Mouse (Mus musculus) gastrocnemius, postnatal 10 days (tissue): ENCODE results near the gene Klrb1b. TPM values are rescaled to one million over a fixed set of nuclear protein-coding genes. Genes with fewer than 3 reads are reported as not detected.
"Not testable (repeated sequence)": the region's sequence is repeated elsewhere in the genome, so short reads cannot be mapped to it uniquely, and the experiment has no call there.

ENCODE experiments used
- DNase-seq: peaks from one replicate; pipeline ENCODE4 v3.0.0; 2021; ENCODE audit warnings: mixed read lengths
- total RNA-seq, 2 experiments: library from RNA; stranded (reverse); gene quantifications; 2 replicates each; pipeline ENCODE4 v1.2.3; 2021

Gene Klrb1b
- total RNA-seq, 2 experiments from 2014 or later, result not detected

GRCm38 (mm10) chr6:128840669-128841068 lies 14.5 kb upstream of the Klrb1b start:
- DNase-seq, result not testable (repeated sequence)

DNA sequence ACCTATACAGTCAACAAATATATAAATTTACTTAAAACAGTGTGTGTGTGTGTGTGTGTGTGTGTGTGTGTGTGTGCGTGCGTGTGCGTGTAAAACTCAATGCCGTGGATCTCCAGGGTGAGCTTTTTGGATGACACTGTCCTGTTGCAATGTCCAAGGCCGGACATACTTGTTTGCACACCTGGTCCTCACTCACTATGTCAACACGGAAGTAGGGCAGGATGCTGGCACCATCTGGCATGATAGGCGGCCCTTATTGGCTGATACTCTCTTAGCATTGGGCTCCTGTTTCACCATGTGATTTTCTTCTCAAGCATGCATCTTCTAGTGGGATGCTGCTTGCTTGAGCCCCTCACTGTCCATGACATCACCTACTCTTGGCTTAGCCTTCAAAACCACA lies 13.8 kb upstream of the Klrb1b start:
- no peak for DNase-seq

GRCm38 (mm10) chr6:128839266-128839771 lies 13.2 kb upstream of the Klrb1b start:
- peak; percentile 76 for DNase-seq

GRCm38 (mm10) chr6:128838342-128839265 lies 12.5 kb upstream of the Klrb1b start:
- peak; percentile 84 for DNase-seq

DNA sequence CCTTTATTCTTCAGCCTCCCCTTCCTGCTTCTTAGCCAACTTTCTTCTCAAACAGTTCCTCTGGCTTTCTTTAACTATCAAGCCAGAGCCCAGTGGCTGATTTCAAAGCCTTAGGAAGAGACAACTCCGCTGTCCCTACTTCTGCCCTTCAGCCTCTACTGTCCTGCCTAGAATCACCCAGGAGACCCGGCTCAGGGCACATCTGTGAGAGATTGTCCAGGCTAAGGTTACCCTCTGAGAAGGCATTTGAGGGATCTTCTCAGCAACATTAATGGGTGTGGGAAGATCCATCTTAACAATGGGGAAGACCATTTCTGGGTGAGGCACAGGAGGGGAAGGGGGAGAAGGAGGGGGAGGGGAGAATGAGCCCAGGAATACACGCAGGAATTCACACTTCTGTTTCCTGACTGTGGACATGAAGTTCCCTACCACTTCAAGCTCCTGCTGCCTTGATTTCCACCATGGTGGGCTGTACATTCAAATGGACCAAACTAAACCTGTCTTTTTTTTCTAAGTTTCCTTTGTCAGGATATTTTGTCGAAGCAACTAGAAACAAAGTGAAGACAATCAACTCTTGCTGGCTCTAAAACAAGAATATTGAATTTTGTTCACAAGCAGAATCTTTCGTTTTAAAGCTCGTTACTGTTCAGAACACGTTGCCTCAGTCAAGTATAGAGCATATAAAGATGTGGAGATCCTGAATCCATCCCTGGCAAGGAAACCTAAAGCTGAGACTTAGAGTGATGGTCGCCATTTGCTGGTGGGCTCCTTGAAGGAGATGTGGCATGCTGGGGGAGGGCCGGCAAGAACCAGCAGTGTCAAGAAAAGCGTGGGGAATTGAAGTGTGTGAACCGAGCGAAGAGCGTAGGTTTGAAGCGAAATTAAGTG lies 11.6 kb upstream of the Klrb1b start:
- DNase-seq, result no peak

- no peak for DNase-seq
Measured at GRCm38 (mm10) chr6:128836955-128837334, 10.8 kb upstream of the Klrb1b start.

- no peak for DNase-seq
Measured at GRCm38 (mm10) chr6:128836191-128836954, 10.2 kb upstream of the Klrb1b start.

GRCm38 (mm10) chr6:128835571-128835970 lies 9.4 kb upstream of the Klrb1b start:
- DNase-seq, result no peak

DNA sequence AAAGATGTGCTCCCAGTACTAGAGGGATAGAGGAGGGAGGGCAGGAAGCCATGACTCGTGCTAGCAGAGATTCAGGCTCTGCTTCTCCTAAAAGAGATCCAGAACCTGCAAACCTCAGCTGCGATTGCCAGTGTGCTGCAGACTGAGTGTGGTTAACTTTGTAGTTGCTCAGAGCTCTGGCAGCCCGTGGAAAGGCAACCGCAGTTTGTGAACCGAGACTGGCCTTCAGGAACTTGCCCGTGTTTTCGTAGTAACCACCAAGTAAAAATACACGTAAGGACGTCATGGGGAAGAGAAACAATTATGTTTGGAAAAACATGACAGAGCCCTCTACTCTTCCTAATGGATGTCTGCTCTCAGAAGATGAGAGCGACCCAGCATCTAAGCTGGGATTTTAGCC lies 6.9 kb upstream of the Klrb1b start:
- no peak for DNase-seq

DNA sequence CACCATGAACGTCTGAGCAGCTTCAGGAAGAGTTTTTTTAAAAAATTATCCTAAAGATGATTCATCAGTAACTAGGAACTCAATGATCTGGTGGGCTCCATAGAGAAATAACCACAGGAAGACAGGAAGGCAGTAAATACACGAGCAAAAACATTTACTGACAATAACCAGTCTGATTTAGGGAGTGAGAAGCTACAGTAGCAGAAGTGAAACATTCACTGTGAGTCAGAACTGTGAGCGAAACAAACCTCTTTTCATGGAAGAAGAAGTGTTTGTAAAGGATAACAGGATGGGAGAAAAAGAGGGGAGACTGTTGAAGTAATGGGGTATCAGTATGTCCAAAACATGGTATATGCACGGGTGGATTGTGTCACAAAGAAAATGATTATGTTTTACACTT lies 3.7 kb upstream of the Klrb1b start:
- no peak for DNase-seq

- no peak for DNase-seq
Measured at GRCm38 (mm10) chr6:128826781-128827180, 650 bp upstream of the Klrb1b start.

DNA sequence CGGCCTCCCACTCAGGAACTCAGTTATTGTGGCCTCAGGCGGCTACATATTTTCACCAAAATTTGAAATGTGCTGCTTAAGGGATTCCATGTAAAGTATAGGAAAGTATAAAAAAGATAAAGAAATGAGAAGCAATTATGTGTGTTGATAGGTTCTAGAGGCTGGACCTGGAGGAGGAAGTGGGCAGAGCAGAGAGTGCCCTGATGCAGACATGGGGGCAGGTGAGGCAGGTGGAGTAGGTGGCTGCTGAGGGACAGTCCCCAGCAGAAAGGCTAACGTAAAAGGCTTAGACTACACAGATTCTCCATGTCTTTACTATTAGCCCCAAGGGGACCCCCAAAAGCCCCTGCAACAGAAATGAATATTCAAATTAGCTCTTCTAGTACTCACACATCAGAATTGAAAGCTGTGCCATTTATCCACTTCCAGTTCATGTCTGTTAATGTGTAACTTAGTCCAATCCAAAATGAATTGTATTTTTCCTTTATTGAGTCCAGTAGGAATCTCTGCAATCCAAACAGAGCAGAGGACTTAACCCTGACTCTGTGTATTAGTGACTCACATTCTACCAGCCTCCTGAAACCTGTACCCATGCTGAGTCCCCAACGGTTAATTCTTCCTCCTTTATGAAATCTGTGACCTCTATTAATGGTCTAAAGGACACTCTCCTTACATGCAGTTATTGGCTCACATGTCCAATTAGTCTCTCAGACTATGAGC lies 7.9 kb downstream of the Klrb1b start:
- no peak for DNase-seq

GRCm38 (mm10) chr6:128808532-128808931 lies 17.6 kb downstream of the Klrb1b start:
- no peak for DNase-seq

GRCm38 (mm10) chr6:128807021-128807420 lies 19.1 kb downstream of the Klrb1b start:
- DNase-seq, result no peak

GRCm38 (mm10) chr6:128804823-128805640 lies 21.1 kb downstream of the Klrb1b start:
- peak; percentile 61 for DNase-seq

- peak; percentile 97 for DNase-seq
Measured at GRCm38 (mm10) chr6:128802999-128803857, 22.9 kb downstream of the Klrb1b start.

DNA sequence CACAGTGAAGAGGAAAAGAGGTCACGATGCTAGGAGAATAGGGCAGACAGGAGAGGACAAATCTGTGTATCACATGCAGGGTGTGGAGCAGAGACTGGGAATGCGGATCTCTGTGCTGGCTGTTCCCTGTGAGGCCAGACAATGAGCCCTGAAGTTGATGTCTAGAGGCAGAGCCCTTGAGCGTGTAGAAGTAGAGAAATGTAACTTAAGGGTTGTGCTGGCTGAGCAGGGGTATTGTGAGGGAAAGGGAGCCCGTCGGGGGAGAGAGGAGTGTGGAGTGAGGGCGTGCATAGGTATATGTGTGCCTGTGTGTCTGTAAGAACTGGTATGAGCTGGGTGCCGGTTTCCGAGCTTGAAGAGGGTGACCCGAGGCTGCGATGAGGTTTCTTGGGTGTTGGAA lies 23.6 kb downstream of the Klrb1b start:
- DNase-seq, result no peak

GRCm38 (mm10) chr6:128800696-128801095 lies 25.4 kb downstream of the Klrb1b start:
- not testable (repeated sequence) for DNase-seq

DNA sequence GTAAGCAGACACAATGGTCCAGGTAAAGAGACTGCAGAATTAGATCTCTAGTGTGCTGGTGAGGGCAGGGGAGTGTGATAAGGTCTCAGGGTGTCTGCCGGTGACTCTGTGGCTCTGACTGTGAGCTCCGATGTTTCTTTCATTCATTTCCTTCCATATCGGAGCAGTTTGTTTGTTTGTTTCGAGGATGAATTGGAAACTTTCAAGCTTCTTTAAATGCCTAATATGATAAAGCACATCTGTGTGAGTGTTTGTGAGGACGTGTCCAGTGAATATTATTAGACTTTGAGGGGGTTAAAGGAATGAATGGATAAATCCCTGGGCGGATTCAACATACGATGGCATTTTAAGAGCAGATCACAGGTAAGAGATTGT lies 26.2 kb downstream of the Klrb1b start:
- no peak for DNase-seq
